Mouse (Mus musculus) liver, embryonic 14.5 days (tissue): ENCODE results near the gene Srsf12.

Experiments
- CTCF ChIP-seq: IDR thresholded peaks from 2 replicates; pipeline ENCODE4 v1.5.1; 2016; ENCODE audit warnings: antibody characterized with exemption, low read depth, control low read depth
- EP300 ChIP-seq: IDR thresholded peaks from 2 replicates; pipeline ENCODE4 v1.6.1; 2016; ENCODE audit warnings: antibody characterized with exemption, low read depth

DNA sequence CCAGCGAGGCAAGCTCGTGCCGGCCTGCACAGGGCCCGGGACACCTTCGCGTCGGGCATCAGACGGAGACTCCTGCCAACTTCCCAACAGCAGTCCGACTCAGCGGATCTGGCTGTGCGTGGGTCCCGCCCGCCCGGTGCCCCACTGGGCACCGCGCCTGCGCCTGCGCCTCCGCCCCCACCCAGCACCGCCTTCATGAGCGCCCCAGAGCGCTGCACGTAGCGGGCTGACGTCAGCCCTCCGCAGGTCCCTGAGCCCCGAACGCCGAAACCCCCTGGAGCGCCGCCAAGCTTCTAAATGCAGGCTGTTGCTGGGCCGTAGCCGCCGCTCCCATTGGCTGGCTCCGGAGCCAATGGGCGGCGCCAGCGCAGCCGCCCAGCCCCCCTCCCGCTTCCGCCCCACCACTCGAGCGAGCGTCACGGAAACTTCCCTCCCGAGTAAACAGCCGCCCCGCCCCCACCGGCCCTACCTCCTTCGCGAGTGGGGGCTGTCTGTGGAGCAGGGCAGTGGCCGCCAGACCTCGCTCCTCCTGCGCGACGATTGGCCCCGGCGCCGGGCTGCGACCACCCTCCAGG lies 38.8 kb downstream of the Srsf12 start:
- TF ChIP-seq CTCF (peak; percentile 58), EP300 (0 out of 2 replicates have a peak, but pooled peaks have one; percentile 8)
